Mouse (Mus musculus) ES-Bruce4 (cell line): ENCODE data around the gene Mcur1.

Experiments used
- CTCF ChIP-seq: IDR thresholded peaks from one replicate; pipeline ENCODE4 v1.8.1; 2011; ENCODE audit warnings: low read depth, low read length
- EP300 ChIP-seq: IDR thresholded peaks from 2 replicates; pipeline ENCODE4 v1.6.1; 2011; ENCODE audit warnings: low read depth, low read length; ENCODE audit not compliant: insufficient read depth
- POLR2A ChIP-seq: IDR thresholded peaks from one replicate; pipeline ENCODE4 v1.8.1; 2011; ENCODE audit warnings: low read length; ENCODE audit not compliant: insufficient read depth

GRCm38 (mm10) chr13:43603042-43603441 is 43.1 kb upstream of the Mcur1 start:
- TF ChIP-seq POLR2A (no peak), CTCF (no peak), EP300 (no peak)
